Mouse (Mus musculus): Measurements from ENCODE around the gene Dscaml1. TPM values are rescaled to one million over a fixed set of nuclear protein-coding genes. Genes with fewer than 3 reads are reported as not detected.

Gene Dscaml1
- polyA plus RNA-seq, 1 experiment = not detected

DNA sequence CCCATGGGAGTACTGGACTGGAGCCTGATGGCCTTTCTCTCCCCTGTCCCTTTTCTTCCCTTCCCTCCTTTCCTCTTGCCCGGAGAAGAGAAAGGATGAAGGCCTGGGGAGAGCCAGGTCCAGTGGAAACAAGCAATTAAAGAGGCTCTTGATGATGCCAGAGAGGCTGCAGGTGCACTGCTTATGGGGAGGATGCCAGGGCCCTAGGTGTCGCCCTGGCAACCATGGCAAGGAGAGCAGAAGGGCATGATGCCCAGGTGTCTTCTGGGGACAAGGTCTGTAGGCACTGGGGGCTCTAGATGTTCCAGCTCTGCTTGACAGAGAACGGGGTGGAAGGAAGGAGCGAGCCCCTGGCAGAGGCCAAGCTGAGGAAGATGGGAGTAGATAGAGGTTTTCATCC is 23.2 kb downstream of the Dscaml1 start:
- 70% methylated on average over 4 of the region's 4 CpGs for WGBS
- TF ChIP-seq POLR2A (IDR thresholded peaks at IDR 0.05; ENCODE audit: borderline replicate concordance, control insufficient read depth, low read depth, low read length) (no peak), CTCF (IDR thresholded peaks at IDR 0.05; ENCODE audit: control insufficient read depth, insufficient read depth, low read length) (no peak)
- H3K4me3 ChIP-seq (replicated peaks; ENCODE audit: control insufficient read depth, low read depth, low read length) = no peak overlapping the region
- H3K27ac ChIP-seq (ENCODE audit: control insufficient read depth, insufficient read depth, low read depth, low read length, poor library complexity) = no peak overlapping the region
- H3K4me1 ChIP-seq (ENCODE audit: control insufficient read depth, insufficient read depth, low read length) = no peaks in the 10 kb centered on the region

DNA sequence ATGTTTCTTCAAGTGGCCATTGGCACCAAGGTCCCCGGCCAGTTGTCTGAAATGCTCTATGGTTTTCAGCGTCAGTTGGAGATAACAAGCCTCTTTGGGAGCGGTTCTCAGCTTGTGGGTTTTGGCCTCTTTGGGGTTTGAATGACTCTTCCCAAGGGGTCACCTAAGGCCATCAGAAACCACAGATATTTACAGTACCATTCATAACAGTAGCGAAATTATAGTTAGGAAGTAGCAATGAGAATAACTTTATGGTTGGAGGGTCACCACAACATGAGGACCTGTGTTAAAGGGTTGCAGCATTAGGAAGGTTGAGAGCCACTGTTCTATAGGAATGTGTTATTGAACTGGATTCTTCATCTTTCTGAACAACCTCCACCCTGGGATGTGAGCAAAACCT is 24.9 kb downstream of the Dscaml1 start:
- Histone ChIP-seq H3K4me1 (ENCODE audit: control insufficient read depth, insufficient read depth, low read length) (no peaks in the 10 kb centered on the region), H3K4me3 (replicated peaks; ENCODE audit: control insufficient read depth, low read depth, low read length) (no peak overlapping the region), H3K27ac (ENCODE audit: control insufficient read depth, insufficient read depth, low read depth, low read length, poor library complexity) (no peak overlapping the region)
- 46% methylated on average over 4 of the region's 4 CpGs for WGBS
- no peak for TF ChIP-seq POLR2A (IDR thresholded peaks at IDR 0.05; ENCODE audit: borderline replicate concordance, control insufficient read depth, low read depth, low read length)
- no peak for TF ChIP-seq CTCF (IDR thresholded peaks at IDR 0.05; ENCODE audit: control insufficient read depth, insufficient read depth, low read length)

DNA sequence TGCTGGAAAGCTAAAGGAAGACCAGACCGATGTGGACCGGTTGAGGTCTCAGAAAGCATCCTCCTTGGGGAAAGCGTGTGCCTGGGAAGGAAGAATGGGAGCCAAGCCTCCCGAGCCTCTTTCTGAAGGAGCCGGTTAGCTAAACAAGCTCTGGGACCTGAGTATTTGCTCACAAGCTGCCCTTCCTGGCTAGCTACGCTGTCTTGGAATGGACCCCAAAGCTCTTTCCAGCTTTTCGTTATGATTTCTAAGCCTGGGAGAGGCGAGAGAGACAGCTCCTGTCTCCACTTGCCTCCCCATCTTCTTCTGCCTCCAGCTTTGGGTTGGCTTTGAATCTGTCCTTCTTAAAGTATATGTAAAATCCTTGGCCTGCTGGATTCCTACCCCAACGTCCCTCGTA is 27.6 kb downstream of the Dscaml1 start:
- Histone ChIP-seq H3K4me3 (replicated peaks; ENCODE audit: control insufficient read depth, low read depth, low read length) (no peak overlapping the region), H3K4me1 (ENCODE audit: control insufficient read depth, insufficient read depth, low read length) (no peaks in the 10 kb centered on the region), H3K27ac (ENCODE audit: control insufficient read depth, insufficient read depth, low read depth, low read length, poor library complexity) (no peak overlapping the region)
- TF ChIP-seq CTCF (IDR thresholded peaks at IDR 0.05; ENCODE audit: control insufficient read depth, insufficient read depth, low read length) (no peak), POLR2A (IDR thresholded peaks at IDR 0.05; ENCODE audit: borderline replicate concordance, control insufficient read depth, low read depth, low read length) (no peak)
- WGBS = 90% methylated on average over 10 of the region's 10 CpGs

- TF ChIP-seq POLR2A (IDR thresholded peaks at IDR 0.05; ENCODE audit: borderline replicate concordance, control insufficient read depth, low read depth, low read length) (no peak), CTCF (IDR thresholded peaks at IDR 0.05; ENCODE audit: control insufficient read depth, insufficient read depth, low read length) (no peak)
- H3K4me1 ChIP-seq (ENCODE audit: control insufficient read depth, insufficient read depth, low read length) = no peaks in the 10 kb centered on the region
- no peak overlapping the region for H3K27ac ChIP-seq (ENCODE audit: control insufficient read depth, insufficient read depth, low read depth, low read length, poor library complexity)
- no peak overlapping the region for H3K4me3 ChIP-seq (replicated peaks; ENCODE audit: control insufficient read depth, low read depth, low read length)
- WGBS = 62% methylated on average over 8 of the region's 8 CpGs
Measured at GRCm38 (mm10) chr9:45454889-45455610, 28.6 kb downstream of the Dscaml1 start.

- no peak for TF ChIP-seq POLR2A (IDR thresholded peaks at IDR 0.05; ENCODE audit: borderline replicate concordance, control insufficient read depth, low read depth, low read length)
- TF ChIP-seq CTCF (IDR thresholded peaks at IDR 0.05; ENCODE audit: control insufficient read depth, insufficient read depth, low read length) = no peak
- H3K27ac ChIP-seq (ENCODE audit: control insufficient read depth, insufficient read depth, low read depth, low read length, poor library complexity) = no peak overlapping the region
- WGBS = 15% methylated on average over 7 of the region's 7 CpGs
Measured at GRCm38 (mm10) chr9:45457200-45457599, 30.8 kb downstream of the Dscaml1 start.

DNA sequence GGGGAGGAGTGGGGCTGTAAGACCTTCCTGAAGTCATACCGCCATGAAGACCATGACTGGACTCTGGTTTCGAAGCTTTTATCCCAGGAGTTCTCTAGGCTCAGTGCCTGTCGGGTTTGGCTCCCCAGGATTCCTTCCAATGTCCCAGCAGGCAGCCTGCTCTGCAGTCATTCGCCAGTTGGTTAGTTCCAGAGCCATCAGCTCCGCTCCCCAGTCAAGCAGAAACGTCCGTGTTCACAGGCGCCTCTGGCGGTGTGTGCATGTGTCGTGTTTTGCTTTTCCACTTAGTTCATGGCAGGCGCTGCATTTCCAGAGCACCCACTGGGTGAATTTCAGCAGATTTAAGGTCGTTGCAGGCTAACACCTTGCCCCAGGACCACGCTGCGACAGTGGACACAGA is 31.9 kb downstream of the Dscaml1 start:
- no peak for TF ChIP-seq POLR2A (IDR thresholded peaks at IDR 0.05; ENCODE audit: borderline replicate concordance, control insufficient read depth, low read depth, low read length)
- TF ChIP-seq CTCF (IDR thresholded peaks at IDR 0.05; ENCODE audit: control insufficient read depth, insufficient read depth, low read length) = no peak
- WGBS = 78% methylated on average over 14 of the region's 14 CpGs
- H3K4me1 ChIP-seq (ENCODE audit: control insufficient read depth, insufficient read depth, low read length) = no peaks in the 10 kb centered on the region; the same call in 1 of the 2 replicates
- H3K27ac ChIP-seq (ENCODE audit: control insufficient read depth, insufficient read depth, low read depth, low read length, poor library complexity) = no peak overlapping the region
- H3K4me3 ChIP-seq (replicated peaks; ENCODE audit: control insufficient read depth, low read depth, low read length) = no peak overlapping the region

More at GRCm38 (mm10) chr9:45457200-45457599, 30.8 kb downstream of the Dscaml1 start:
- H3K4me1 ChIP-seq (ENCODE audit: control insufficient read depth, insufficient read depth, low read length) = no peaks in the 10 kb centered on the region
- no peak overlapping the region for H3K4me3 ChIP-seq (replicated peaks; ENCODE audit: control insufficient read depth, low read depth, low read length)

DNA sequence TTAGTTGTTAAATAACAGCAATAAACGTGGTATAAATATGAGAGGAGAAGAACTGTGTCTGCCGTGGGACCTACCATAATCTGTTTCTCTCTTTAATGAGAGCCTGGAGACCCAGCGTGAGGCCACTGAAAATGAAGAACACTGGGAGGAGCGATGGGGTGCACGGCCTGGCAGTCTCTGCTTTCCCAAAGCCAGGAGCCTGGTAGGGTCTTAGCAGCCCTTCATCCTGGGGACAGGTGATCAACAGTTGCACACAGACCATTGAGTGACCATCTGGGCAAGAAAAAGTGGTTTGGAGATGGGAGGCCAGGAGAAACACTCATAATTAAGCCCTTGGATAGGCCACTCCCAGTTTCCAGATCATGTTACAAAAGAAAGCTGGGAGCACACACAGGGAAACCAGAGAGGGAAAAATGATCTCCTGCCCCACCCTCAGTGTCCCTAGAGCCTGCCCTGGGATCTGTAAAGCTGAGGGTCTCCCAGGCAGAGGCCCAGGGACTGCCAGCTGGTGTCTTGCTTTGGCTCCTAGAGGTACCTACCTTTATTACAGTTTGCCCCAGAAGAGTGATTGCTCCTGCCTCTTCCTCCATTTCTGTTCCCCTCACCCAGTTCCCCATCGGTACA is 39.1 kb downstream of the Dscaml1 start:
- Histone ChIP-seq H3K27ac (ENCODE audit: control insufficient read depth, insufficient read depth, low read depth, low read length, poor library complexity) (no peak overlapping the region), H3K4me1 (ENCODE audit: control insufficient read depth, insufficient read depth, low read length) (no peaks in the 10 kb centered on the region; the same call in none of the 2 replicates), H3K4me3 (replicated peaks; ENCODE audit: control insufficient read depth, low read depth, low read length) (no peak overlapping the region)
- TF ChIP-seq CTCF (IDR thresholded peaks at IDR 0.05; ENCODE audit: control insufficient read depth, insufficient read depth, low read length) = no peak
- TF ChIP-seq POLR2A (IDR thresholded peaks at IDR 0.05; ENCODE audit: borderline replicate concordance, control insufficient read depth, low read depth, low read length) = no peak
- 73% methylated on average over 6 of the region's 6 CpGs for WGBS

GRCm38 (mm10) chr9:45468235-45468634 is 41.8 kb downstream of the Dscaml1 start:
- no peaks in the 10 kb centered on the region; the same call in none of the 2 replicates for H3K4me1 ChIP-seq (ENCODE audit: control insufficient read depth, insufficient read depth, low read length)
- no peak overlapping the region for H3K27ac ChIP-seq (ENCODE audit: control insufficient read depth, insufficient read depth, low read depth, low read length, poor library complexity)
- WGBS = 76% methylated on average over 10 of the region's 10 CpGs
- TF ChIP-seq CTCF (IDR thresholded peaks at IDR 0.05; ENCODE audit: control insufficient read depth, insufficient read depth, low read length) (no peak), POLR2A (IDR thresholded peaks at IDR 0.05; ENCODE audit: borderline replicate concordance, control insufficient read depth, low read depth, low read length) (no peak)
- H3K4me3 ChIP-seq (replicated peaks; ENCODE audit: control insufficient read depth, low read depth, low read length) = no peak overlapping the region
